Mouse (Mus musculus) testis, adult 2 months (tissue): ENCODE data around the gene Nectin1. TPM values are rescaled to one million over a fixed set of nuclear protein-coding genes. Genes with fewer than 3 reads are reported as not detected.

ENCODE experiments used
- H3K27ac ChIP-seq: fragments of 200-500 bp; 2 replicates; pipeline ENCODE4 v1.5.1; 2012; ENCODE audit warnings: low read depth, low read length; ENCODE audit not compliant: control insufficient read depth, insufficient read depth
- H3K27me3 ChIP-seq: fragments of 200-500 bp; 2 replicates; pipeline ENCODE4 v1.6.1; 2012; ENCODE audit warnings: mild to moderate bottlenecking, low read length, moderate library complexity; ENCODE audit not compliant: control insufficient read depth, insufficient read depth
- H3K36me3 ChIP-seq: fragments of 200-500 bp; 2 replicates; pipeline ENCODE4 v1.6.1; 2012; ENCODE audit warnings: mild to moderate bottlenecking, low read length; ENCODE audit not compliant: control insufficient read depth, insufficient read depth
- H3K4me1 ChIP-seq: fragments of 200-500 bp; 2 replicates; pipeline ENCODE4 v1.6.1; 2012; ENCODE audit warnings: low read length; ENCODE audit not compliant: control insufficient read depth, insufficient read depth
- H3K4me3 ChIP-seq: fragments of 200-500 bp; 2 replicates; pipeline ENCODE4 v1.5.1; 2012; ENCODE audit warnings: low read depth, mild to moderate bottlenecking, low read length, moderate library complexity, mixed read lengths; ENCODE audit not compliant: control insufficient read depth
- CTCF ChIP-seq: fragments of 200-500 bp; IDR thresholded peaks from 2 replicates; pipeline ENCODE4 v1.5.1; 2012; ENCODE audit warnings: low read depth, mild to moderate bottlenecking, inconsistent platforms, low read length, moderate library complexity; ENCODE audit not compliant: control insufficient read depth, insufficient read depth, insufficient replicate concordance
- POLR2A ChIP-seq: fragments of 200-500 bp; IDR thresholded peaks from 2 replicates; pipeline ENCODE4 v1.6.1; 2012; ENCODE audit warnings: low read depth, mild to moderate bottlenecking, inconsistent platforms, low read length, moderate library complexity; ENCODE audit not compliant: control insufficient read depth
- polyA plus RNA-seq: library from polyadenylated mRNA; depleted of rRNA; stranded (reverse); fragments of >200 nt; gene quantifications from 2 replicates; pipeline ENCODE4 v1.2.3, GENCODE M21; 2012

The Nectin1 gene
- polyA plus RNA-seq, 1 experiment = 2.2 TPM

DNA sequence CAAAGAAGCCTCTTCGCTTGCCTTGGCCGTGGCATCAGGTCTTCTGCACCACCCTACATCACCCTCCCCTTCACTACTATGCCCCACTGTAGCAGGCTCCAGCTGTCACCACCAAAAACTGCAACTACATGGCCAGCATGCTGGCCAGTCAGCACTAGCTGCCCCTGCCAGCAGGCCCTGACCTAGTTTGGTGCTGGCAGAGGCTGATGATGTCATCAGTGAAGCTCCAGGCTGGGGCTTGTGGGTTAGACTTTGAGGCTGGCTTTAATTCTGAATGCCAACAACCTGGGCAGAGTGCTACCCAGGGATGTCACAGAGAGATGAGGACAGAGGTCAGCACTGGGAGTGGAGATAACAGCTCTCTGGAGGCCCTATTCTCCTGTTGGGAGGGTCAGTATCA lies 35.1 kb upstream of the Nectin1 start:
- H3K4me1 ChIP-seq = no peaks in the 10 kb centered on the region
- no peak overlapping the region for H3K27ac ChIP-seq
- H3K27me3 ChIP-seq = no peaks in the 10 kb centered on the region
- no peak overlapping the region for H3K4me3 ChIP-seq
- no peaks in the 10 kb centered on the region for H3K36me3 ChIP-seq
- TF ChIP-seq POLR2A = no peak

DNA sequence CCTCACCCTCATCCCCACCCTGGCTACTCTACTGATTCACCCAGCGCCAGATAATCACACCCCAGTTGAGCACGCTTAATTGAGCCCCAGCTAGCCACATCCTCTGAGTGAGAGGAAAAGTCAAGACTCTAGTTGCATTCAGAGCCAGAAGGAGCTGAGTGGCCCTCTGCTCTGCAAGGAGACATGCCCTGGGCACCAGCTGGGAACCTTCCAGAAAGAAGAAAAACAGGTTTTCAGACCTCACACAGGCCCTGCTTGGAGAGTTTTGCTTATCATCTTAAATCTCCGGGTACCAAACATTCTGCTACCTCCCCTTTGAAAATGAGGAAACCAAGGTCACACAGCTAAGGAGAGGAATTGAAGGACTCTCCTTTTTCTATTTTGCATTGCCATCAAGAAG lies 30.4 kb upstream of the Nectin1 start:
- H3K27ac ChIP-seq = no peak overlapping the region
- H3K36me3 ChIP-seq = no peaks in the 10 kb centered on the region
- H3K4me3 ChIP-seq = no peak overlapping the region
- H3K27me3 ChIP-seq = no peaks in the 10 kb centered on the region
- TF ChIP-seq CTCF = no peak
- TF ChIP-seq POLR2A = no peak
- H3K4me1 ChIP-seq = no peaks in the 10 kb centered on the region

DNA sequence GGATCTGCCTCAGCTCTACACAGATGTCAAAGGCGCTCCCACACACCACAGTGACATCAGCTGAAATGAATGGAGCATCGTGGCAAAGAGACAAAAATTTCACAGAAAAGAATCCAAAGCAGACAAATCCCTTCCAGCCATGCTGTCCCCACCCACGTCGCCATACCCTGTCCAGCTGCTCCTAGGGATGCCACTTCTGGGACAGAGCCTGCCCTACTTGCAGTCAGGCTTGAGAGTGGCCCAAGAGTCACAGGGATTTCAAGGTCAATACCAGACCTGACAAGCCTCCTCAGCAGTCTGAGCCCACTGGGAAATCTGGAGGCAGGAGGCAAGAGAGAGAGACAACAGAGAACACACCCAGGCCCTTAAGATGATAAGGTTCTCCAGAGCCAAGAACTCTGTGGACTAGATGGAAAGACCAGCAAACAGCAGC lies 24.4 kb upstream of the Nectin1 start:
- TF ChIP-seq POLR2A = no peak
- TF ChIP-seq CTCF = no peak
- no peak overlapping the region for H3K27ac ChIP-seq
- H3K36me3 ChIP-seq = no peaks in the 10 kb centered on the region
- H3K27me3 ChIP-seq = no peaks in the 10 kb centered on the region
- no peaks in the 10 kb centered on the region for H3K4me1 ChIP-seq
- no peak overlapping the region for H3K4me3 ChIP-seq

DNA sequence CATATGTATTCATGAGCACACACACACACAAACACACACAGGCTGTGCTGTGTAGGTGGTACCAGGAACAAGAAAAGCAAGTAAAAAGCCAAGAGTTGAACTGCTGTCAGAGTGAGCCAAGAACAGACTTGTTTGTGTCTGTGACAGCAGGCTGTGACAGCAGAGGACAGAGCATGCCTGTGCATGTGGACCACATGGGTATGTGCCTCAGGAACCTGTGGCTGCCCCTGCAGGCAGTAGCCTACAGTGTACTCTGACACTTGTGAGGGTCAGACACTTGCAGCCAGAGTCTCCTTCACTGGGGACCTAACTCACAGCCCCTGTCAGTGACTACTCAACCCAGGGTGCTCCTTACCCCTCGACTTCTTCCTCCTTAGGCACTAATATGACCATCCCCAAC lies 23.7 kb upstream of the Nectin1 start:
- H3K4me3 ChIP-seq = no peak overlapping the region

DNA sequence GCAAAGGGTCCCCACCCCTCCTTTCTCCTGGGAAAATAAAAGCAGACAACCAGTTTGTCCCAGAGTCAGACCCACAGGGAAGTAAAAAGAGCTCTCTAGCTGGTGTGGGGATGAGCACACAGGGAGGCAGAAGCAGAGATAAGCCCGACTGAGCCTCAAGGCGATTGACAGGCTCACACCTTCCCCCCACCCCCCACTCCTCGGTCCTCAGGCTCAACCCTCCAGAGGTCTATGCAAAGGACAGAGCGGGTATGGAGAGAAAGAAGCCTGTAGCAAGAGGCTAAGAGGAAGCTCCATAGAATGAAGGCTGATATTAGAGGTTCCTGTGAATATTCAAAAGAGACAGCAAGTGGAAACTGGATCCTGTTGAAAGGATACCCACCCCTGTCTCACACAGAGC lies 19.7 kb upstream of the Nectin1 start:
- H3K27ac ChIP-seq = no peak overlapping the region

More for the DNA sequence above, 23.7 kb upstream of the Nectin1 start:
- H3K36me3 ChIP-seq = no peaks in the 10 kb centered on the region
- no peaks in the 10 kb centered on the region for H3K27me3 ChIP-seq
- H3K4me1 ChIP-seq = no peaks in the 10 kb centered on the region
- no peak overlapping the region for H3K27ac ChIP-seq
- TF ChIP-seq CTCF = no peak
- no peak for TF ChIP-seq POLR2A

DNA sequence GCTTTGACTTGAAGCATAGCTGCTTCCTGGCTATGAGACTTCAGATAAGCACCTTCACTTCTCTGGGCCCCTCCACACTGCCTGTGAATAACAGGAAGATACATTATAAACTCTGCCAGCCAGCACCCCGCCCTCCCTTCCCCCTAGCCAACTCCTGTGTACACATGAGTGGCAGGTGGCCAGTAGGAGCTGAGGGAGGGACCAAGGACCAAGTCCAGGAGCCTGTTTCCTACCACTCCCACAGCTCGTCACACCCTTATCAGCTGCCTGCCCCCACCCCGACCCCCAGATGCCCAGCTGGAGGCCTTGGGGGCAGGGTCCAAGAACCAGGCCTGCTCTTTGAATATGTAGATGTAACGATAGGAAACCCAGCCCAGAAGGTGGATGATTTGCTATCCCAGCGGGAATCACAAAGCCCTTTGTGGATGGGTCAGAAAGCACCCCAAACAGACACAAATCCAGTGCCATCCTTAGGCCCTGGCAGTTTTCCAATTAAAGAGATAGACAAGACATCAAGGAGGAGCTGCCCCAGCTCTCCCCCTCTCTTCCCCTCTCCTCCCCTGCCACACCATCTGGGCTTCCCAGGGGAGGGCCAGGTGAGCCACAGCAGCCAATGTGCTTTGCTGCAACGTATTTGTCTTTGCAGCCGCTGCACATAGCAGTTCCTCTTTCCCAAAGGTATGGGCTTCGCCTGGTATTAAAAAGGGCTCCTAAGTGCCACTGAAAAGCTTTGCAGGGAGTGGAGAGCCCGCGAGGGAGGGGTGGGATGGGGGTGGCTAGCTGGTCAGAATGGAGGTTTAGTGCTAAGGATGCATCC lies 14.1 kb upstream of the Nectin1 start:
- no peaks in the 10 kb centered on the region; the same call in 1 of the 2 replicates for H3K4me1 ChIP-seq
- H3K27ac ChIP-seq = no peak overlapping the region
- no peaks in the 10 kb centered on the region for H3K27me3 ChIP-seq
- H3K4me3 ChIP-seq = no peak overlapping the region
- H3K36me3 ChIP-seq = no peaks in the 10 kb centered on the region
- no peak for TF ChIP-seq CTCF
- TF ChIP-seq POLR2A = no peak

More for the DNA sequence above, 19.7 kb upstream of the Nectin1 start:
- no peak overlapping the region for H3K4me3 ChIP-seq
- no peaks in the 10 kb centered on the region for H3K27me3 ChIP-seq
- no peaks in the 10 kb centered on the region for H3K4me1 ChIP-seq
- TF ChIP-seq POLR2A (no peak), CTCF (no peak)
- no peaks in the 10 kb centered on the region for H3K36me3 ChIP-seq

DNA sequence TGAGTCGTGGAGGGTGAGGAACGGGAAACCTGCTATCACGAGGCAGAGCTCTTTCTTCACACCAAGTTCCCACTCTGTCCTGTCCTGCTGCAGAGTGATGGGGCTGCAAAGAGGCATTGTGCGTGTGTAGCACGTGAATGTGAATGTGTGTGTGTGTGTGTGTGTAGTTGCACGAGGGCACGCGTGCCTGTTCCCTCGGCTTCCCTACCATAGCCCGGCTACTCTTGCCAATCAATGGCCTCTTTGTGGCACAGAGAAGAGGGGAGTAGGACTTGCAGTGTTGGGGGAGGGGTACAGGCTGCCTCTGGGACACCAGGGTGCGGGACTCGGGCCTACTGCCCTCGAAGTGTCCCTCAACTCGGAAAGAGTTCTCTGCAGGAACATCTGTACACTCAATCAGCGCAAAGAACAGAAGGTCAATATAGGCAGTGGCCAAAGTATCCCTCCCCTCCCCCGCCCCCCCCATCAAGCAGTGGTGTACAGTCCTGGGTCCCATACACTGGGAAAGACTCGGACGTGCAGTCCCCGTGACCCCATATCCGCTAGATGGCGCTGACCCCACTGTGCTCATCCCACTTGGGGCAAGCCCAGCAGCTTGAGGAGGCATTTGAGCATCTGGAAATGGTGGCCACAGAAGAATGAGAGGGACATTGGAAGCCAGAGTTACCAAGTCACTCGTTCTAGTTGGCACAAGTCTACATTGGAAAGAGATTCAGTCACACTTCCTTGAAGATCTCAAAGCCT lies 13.3 kb upstream of the Nectin1 start:
- no peaks in the 10 kb centered on the region for H3K27me3 ChIP-seq
- H3K27ac ChIP-seq = no peak overlapping the region
- no peak for TF ChIP-seq POLR2A
- TF ChIP-seq CTCF = peak; percentile 25; the same call in 1 of the 2 replicates

More for the DNA sequence above, 13.3 kb upstream of the Nectin1 start:
- H3K4me1 ChIP-seq = no peaks in the 10 kb centered on the region; the same call in 1 of the 2 replicates
- no peaks in the 10 kb centered on the region for H3K36me3 ChIP-seq
- H3K4me3 ChIP-seq = no peak overlapping the region
